Mouse (Mus musculus): ENCODE data around the gene Golph3.

- no peak for TF ChIP-seq CTCF (IDR thresholded peaks at IDR 0.05; ENCODE audit: extremely low read depth, insufficient read depth, low read length)
- TF ChIP-seq POLR2A (IDR thresholded peaks at IDR 0.05; ENCODE audit: extremely low read depth, insufficient read depth, low read length): no peak
These were observed 10.1 kb downstream of the Golph3 start for GRCm38 (mm10) chr15:12331300-12331699.

Data from cortical plate, adult 2 months (tissue).